Mouse (Mus musculus) left cerebral cortex, adult 2 months (tissue): ENCODE measurements around the gene Dusp2. TPM values are rescaled to one million over a fixed set of nuclear protein-coding genes. Genes with fewer than 3 reads are reported as not detected.

Experiments used
- DNase-seq, 2 experiments: peaks; one replicate each; pipeline ENCODE4 v3.0.0; 2021 to 2022; ENCODE audit warnings: low spot score in 2 of 2, mixed read lengths in 1 of 2; ENCODE audit errors: extremely low spot score in 1 of 2
- H3K27ac ChIP-seq: fragments of 200-600 bp; 2 replicates; pipeline ENCODE4 v1.8.1; 2022
- H3K4me3 ChIP-seq: fragments of 200-600 bp; 2 replicates; pipeline ENCODE4 v1.8.1; 2022
- CTCF ChIP-seq: fragments of 200-600 bp; IDR thresholded peaks from 2 replicates; pipeline ENCODE4 v1.8.1; 2022; ENCODE audit warnings: antibody characterized with exemption, mild to moderate bottlenecking, moderate library complexity
- intact Hi-C: fragments of 180-260 bp; cut with DNase I; formaldehyde crosslinking; loops from one replicate; pipeline ENCODE4 v1.15.1; 2025
- total RNA-seq, 2 experiments: library from RNA; stranded (reverse); gene quantifications; 2 replicates each; pipeline ENCODE4 v1.2.3; 2021

Dusp2 gene
- total RNA-seq, 2 experiments from 2014 or later: 2.4 to 3.5 TPM

- intact Hi-C loops: no loop called here
- Histone ChIP-seq H3K27ac (no peak overlapping the region), H3K4me3 (no peak overlapping the region)
- TF ChIP-seq CTCF: no peak
- DNase-seq: no peak
These were observed 7.7 kb upstream of the Dusp2 start for GRCm38 (mm10) chr2:127328090-127328851.

- no peak overlapping the region for H3K27ac ChIP-seq
- TF ChIP-seq CTCF: no peak
- DNase-seq: peak in 1 of 2 experiments; percentile 22
- H3K4me3 ChIP-seq: no peak overlapping the region
- intact Hi-C loops: no loop called here
These were observed 3.0 kb upstream of the Dusp2 start for GRCm38 (mm10) chr2:127332807-127333570.

GRCm38 (mm10) chr2:127333945-127334603, 1.9 kb upstream of the Dusp2 start:
- intact Hi-C loops: no loop called here
- TF ChIP-seq CTCF: no peak
- Histone ChIP-seq H3K4me3 (no peak overlapping the region), H3K27ac (no peak overlapping the region)
- DNase-seq: no peak

- intact Hi-C loops: loop anchor here (5.0 kb wide), 1 partner anchor 63 kb away; the partner anchor contains the start of gene Stard7
- no peak for DNase-seq
- Histone ChIP-seq H3K4me3 (no peak overlapping the region), H3K27ac (no peak overlapping the region)
- no peak for TF ChIP-seq CTCF
These were observed 849 bp upstream of the Dusp2 start for GRCm38 (mm10) chr2:127335078-127335541.

GRCm38 (mm10) chr2:127336497-127336832, 506 bp downstream of the Dusp2 start:
- intact Hi-C loops: loop anchor here (5.0 kb wide), 1 partner anchor 64 kb away; the partner anchor contains the start of gene Stard7
- Histone ChIP-seq H3K4me3 (peak overlapping the region; percentile 65), H3K27ac (peak overlapping the region; percentile 47; the same call in 1 of the 2 replicates)
- TF ChIP-seq CTCF: no peak
- no peak for DNase-seq

GRCm38 (mm10) chr2:127336885-127337284, 926 bp downstream of the Dusp2 start:
- Histone ChIP-seq H3K27ac (no peak overlapping the region; the same call in 1 of the 2 replicates), H3K4me3 (peak overlapping the region; percentile 65)
- DNase-seq: no peak
- TF ChIP-seq CTCF: no peak
- intact Hi-C loops: loop anchor here (5.0 kb wide), 1 partner anchor 65 kb away; the partner anchor contains the start of gene Stard7

GRCm38 (mm10) chr2:127337531-127337930, 1.6 kb downstream of the Dusp2 start:
- intact Hi-C loops: loop anchor here (5.0 kb wide), 1 partner anchor 65 kb away; the partner anchor contains the start of gene Stard7

GRCm38 (mm10) chr2:127338012-127338411, 2.1 kb downstream of the Dusp2 start:
- DNase-seq: no peak
- Histone ChIP-seq H3K27ac (no peak overlapping the region), H3K4me3 (no peak overlapping the region)
- intact Hi-C loops: loop anchor here (5.0 kb wide), 1 partner anchor 66 kb away; the partner anchor contains the start of gene Stard7
- no peak for TF ChIP-seq CTCF

More at GRCm38 (mm10) chr2:127337531-127337930, 1.6 kb downstream of the Dusp2 start:
- no peak overlapping the region for H3K27ac ChIP-seq
- DNase-seq: peak in 1 of 2 experiments; percentile 40
- no peak for TF ChIP-seq CTCF
- no peak overlapping the region for H3K4me3 ChIP-seq

GRCm38 (mm10) chr2:127338416-127338815, 2.5 kb downstream of the Dusp2 start, which contains the start of gene Astl:
Astl (plus strand) TSS chr2:127338639.
- DNase-seq: no peak
- H3K4me3 ChIP-seq: no peak within 1 kb of the TSS
- intact Hi-C loops: loop anchor here (5.0 kb wide), 1 partner anchor 66 kb away; the partner anchor contains the start of gene Stard7
- no peak within 1 kb of the TSS for H3K27ac ChIP-seq
- no peak for TF ChIP-seq CTCF

- intact Hi-C loops: loop anchor here (5.0 kb wide), 1 partner anchor 67 kb away; the partner anchor contains the start of gene Stard7
- Histone ChIP-seq H3K4me3 (no peak overlapping the region), H3K27ac (no peak overlapping the region)
- TF ChIP-seq CTCF: no peak
- DNase-seq: no peak
These were observed 2.9 kb downstream of the Dusp2 start for GRCm38 (mm10) chr2:127338833-127339232.

GRCm38 (mm10) chr2:127339262-127339661, 3.3 kb downstream of the Dusp2 start:
- intact Hi-C loops: loop anchor here (5.0 kb wide), 1 partner anchor 67 kb away; the partner anchor contains the start of gene Stard7
- no peak for DNase-seq
- TF ChIP-seq CTCF: no peak
- H3K27ac ChIP-seq: no peak overlapping the region
- no peak overlapping the region for H3K4me3 ChIP-seq
